Mouse (Mus musculus) right cerebral cortex, postnatal 36 days (tissue): ENCODE measurements around the gene Zfp11.
"Not testable (repeated sequence)": the region's sequence is repeated elsewhere in the genome, so short reads cannot be mapped to it uniquely, and the experiment has no call there.

Experiments
- DNase-seq, 2 experiments: peaks; one replicate each; pipeline ENCODE4 v3.0.0; 2022; ENCODE audit warnings: low spot score in 2 of 2, mixed read lengths in 1 of 2

Zfp11 gene

DNA sequence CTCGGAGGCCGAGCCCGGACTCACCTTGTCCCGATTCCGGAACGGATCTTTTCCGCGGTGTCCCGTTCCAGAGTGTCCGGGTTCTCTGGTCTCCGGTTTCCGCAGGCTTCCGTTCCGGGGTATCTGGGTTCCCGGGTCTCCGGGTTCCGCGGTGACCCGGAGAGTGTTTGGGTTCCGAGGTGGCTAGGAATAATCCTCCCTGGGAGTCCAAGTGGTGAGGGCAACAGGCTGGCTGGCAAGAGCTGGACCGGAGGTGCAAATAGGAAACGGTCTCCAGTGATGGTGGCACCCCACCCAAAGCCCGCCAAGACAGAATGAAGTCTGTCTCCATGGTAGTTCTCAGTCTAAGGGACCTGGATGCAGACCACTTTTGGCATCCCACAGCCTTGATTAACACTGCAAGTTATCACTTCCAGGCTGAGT is at the start of gene Zfp11:
Zfp11 (minus strand) TSS at position 64 of the 423 bp plus-strand sequence.
- peak in 1 of 2 experiments; percentile 52 for DNase-seq

DNA sequence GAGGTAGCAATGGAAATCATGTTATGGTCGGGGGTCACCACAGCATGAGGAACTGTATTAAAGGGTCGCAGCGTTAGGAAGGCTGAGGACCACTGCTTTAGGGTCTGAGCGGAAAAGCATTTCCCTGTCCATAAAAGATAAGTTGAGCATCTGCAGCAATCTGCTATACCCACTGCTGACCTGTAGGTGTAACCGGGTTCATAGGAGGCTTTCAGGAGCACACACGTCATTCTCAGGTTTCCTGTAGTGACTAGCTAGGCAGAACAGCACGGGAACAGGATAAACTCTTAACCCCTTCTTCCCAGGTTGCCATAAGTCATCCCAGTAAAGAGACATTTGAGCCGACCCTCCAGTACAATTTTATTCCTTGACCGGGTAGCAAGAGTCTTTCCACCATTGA is 47.1 kb upstream of the Zfp11 start:
- DNase-seq, result no peak

DNA sequence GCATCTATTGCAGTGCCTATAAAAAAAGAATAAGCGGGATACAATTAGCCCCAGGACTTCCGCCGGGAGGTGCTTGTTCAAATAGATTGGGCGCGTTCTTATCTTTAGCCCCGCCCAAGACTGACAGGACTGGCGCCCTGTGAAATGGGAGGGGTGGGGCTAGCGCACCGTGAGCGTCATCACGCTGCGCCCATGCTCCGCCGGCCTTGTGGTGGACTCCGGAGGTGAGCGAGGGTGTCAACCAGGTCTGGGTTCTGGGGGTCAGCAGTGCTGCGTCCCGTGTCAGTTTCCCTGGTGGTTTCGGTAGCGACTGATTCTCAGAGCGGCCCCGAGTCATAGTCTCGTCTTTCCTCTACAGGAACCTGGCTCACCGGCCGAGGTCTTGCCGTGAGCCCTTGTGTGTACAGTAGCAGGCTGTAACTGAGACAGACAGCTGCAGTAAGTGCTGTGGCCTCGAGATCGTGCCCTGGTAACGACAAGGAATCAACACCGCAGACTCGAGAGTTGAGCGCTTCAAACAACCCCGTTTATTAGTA is 45.5 kb upstream of the Zfp11 start, which contains the start of gene Mrps17:
Mrps17 (plus strand) TSS at position 172 of the 536 bp plus-strand sequence.
- DNase-seq, result peak; percentile 89 to 92

DNA sequence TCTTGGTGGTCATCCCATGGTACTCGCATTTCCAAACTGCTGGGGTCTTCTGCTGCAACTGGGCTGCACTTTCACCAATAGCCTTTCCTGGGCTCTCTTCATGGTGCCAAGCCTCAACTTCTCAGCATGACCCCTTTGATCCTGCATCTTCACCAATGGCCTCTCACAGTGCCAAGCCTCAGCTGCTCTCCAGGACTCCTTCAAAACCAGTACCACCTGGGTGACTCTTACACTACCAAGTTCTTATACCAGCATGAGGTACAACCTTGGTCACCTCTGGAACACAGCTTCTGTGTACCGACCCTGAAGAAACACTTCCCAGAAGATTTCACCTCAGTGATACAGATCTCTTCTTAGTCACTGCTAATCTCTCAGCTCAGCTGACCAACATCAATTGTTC is 38.5 kb upstream of the Zfp11 start, which contains the start of gene Sept14:
Sept14 (minus strand) TSS at position 101 of the 400 bp plus-strand sequence.
- DNase-seq, result no peak

DNA sequence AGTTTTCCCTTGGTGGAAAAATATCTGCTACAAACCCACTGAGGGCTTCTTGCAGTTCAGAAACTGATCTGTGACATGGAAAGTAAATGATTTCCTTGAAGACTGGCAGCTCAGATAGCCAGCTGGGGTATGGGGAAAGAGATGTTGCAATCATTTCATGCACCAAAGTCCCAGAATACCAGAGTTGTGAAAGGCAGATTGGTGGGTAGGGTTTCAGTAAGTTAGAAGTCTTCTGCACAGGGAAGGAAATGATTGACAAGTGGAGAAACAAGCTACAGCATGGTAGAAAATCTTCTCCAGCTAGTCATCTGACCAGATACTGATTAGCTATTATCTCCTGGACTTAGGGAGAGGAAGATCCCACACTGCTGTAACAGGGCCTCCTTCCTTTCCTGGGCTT is 33.5 kb upstream of the Zfp11 start:
- no peak for DNase-seq

DNA sequence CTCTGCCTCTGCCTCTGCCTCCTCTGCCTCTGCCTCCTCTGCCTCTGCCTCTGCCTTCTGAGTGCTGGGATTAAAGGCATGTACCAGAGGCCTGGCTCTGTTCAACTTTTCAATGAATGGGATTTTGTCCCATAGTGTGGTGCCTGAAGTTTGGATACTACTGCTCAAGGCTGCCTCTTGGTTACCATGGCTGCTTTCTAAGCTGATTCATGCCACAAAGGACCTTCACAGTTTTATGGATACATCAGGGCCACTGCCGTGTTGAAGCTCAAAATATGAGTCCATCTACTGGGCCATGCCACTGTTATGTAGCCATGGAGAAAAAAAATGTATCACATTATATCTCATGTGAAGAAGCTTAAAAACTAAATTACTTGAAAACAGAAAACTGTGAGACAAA is 31.8 kb upstream of the Zfp11 start:
- no peak for DNase-seq

DNA sequence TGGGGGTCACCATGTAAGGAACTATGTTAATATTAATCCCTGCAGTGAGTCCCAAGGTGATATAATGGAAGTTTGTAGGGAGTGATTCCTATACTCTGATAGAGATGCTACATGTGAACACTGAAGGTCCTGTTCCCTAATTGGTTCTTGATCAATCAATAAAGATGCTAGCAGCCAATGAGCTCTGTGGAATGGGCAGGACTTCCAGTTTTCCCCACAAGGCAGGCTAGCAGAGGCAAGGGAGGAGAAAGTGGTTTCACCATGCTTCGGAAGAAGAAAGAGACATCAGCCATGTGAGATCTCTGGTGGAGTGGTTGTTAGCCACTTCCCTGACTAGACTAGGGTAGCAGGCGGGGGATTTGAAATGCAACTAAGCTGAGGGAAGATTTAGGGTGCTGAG is 30.6 kb upstream of the Zfp11 start:
- no peak for DNase-seq

DNA sequence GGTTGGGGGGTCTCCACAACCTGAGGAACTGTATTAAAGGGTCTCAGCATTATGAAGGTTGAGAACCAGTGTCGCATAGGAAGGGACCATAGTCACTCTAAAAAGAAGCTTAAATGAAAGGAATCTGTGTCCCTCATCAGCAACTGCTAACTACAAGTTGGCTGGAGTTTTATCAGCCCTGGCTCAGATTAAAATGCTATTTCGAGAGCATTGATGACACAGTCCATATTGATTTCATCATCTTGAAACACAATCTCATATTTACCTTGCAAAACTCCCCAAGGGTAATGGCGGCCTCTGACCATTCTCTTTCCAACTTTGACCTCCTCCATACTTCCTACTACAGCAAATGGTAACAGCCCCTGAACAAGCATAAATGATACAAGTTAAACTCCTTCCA is 20.6 kb upstream of the Zfp11 start:
- DNase-seq, result no peak

DNA sequence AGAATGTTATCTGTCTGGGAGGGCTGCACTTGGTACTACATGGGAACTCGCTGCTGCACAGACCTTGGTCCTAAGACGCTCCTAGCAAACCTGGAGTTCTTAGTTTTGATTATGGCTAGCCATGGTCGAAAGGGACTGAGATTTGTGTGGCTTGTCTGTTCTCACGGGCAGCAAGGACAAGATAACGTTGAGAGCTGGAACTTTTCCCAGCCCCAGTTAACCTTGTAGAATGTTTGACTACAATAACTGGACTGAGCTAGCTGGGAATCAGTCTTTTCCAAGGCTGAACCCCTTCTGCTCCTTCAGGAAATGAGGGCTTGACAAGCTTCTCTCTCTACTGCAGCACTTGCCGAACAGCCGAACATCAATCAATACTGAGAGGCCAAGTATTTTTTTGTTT is 17.7 kb upstream of the Zfp11 start:
- no peak for DNase-seq

DNA sequence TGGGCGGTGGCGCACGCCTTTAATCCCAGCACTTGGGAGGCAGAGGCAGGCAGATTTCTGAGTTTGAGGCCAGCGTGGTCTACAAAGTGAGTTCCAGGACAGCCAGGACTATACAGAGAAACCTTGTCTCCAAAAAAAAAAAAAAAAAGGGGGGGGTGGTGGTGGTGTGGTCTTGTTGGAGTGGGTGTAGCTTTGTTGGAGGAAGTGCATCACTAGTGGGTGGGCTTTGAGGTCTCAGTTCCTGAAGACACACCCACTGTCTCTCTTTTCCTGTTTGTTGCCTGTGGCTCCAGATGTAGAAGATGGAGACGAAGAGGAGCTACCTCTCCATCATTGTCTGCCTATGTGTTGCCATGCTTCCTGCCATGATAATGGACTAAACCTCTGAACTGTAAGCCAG is 15.2 kb upstream of the Zfp11 start:
- DNase-seq, result not testable (repeated sequence)

DNA sequence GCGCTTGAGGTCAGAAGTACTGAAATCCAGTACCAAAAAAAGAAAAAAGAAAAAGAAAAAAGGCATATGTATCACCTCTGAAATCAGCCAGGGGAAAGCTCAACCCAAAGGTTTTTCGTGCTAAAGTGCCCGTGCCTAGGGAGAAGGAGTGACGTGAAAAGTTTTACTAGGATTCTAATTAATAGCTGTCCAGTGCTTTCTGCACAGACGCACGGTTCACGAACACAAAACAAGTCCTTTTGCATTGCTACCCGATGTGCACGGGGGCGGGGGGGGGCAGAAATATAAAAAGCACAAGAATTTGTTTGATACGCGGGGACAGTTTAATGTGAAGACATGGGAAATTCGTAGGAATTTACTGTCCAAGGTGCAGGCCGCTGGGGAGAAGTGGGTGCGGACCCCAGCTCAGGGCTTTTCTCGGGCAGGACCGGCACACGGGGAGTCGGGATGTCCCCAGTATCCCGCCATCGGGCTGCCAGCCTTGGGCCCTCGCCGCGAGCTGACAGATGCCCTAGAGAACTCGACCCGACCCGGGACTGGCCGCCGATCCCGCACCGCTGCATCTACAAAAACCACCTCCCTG is 355 bp downstream of the Zfp11 start:
- peak in 1 of 2 experiments; percentile 66 for DNase-seq

DNA sequence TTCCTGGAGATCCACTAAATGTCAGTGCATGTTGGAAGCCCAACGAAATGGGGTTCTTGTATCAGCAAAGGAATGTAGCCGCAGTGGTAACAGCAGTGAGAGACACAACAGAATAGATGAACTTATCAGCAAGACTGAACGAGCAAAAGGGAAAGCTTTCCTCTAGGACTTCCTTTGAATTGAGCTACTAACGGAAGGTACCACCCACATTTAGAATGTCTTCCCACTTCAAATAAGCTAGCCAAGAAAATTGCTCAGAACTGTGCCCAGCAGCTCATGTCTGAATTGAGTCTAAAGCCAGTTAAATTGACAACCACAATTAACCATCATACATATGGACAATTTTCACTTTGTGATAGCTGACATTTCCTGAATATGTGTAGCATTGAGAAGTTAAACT is 2.0 kb downstream of the Zfp11 start:
- no peak for DNase-seq

DNA sequence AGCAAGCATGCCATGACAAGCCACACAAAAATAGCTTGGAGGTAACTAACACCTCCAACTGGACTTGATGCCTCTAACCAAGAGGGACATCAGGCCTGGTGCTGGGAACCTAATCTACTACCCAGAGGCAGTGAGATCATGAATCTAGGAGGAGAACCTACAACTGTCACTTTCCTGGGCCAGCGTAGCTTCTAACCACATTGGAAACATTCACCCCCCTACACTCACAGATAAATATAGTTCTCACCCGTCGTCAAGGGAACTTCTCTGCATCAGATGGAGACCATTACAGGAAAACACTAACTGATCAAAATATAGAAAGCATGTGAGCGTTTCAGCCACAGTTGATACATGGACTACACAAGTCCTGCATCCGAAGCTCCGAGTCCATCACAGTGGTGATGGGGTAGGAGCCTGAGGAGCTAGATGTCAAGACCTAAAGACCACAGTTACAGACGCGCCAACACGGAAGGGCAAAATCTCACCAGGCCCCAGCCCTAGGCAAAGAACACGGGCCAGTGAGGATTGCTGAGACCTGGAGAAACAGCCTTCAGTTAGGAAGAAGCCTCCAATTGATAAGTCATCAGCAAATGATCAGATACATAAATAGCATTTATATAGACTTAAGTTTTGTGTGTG is 3.5 kb downstream of the Zfp11 start:
- DNase-seq, result no peak

DNA sequence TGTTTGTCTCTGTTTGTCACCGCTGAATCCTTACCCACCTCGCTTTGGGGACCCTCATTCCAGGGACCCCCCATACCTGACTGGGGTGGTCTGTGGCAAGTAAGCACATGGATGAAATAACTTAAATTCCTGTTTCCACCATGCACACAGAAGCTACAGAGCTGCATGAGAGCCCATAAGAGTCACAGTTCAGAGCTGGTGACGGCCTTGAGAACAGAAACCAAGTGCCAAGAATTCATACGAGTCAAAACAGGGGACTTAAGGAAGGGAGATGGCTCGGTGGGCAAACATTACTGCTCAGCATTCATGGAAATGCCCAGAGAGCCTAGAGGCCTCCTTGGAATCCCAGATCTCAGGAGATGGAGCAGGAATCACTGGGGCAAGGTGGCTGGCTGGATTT is 5.8 kb downstream of the Zfp11 start:
- DNase-seq, result no peak

DNA sequence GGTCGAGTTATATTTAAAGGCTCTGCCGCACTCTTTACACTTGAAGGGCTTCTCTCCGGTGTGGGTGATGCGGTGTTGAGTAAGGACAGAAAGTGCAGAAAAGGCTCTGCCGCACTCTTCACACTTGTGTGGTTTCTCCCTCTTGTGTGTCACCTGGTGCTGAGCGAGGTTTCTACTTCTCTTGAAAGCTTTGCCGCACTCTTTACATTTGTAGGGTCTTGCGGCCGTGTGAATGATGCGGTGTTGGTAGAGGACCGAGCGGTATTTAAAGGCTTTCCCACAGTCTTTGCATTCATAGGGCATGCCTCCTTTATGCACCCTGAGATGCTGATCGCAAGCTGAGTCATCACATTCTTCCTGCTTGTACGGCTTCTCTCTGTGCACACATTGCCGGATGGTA is 12.0 kb downstream of the Zfp11 start:
- DNase-seq, result no peak

DNA sequence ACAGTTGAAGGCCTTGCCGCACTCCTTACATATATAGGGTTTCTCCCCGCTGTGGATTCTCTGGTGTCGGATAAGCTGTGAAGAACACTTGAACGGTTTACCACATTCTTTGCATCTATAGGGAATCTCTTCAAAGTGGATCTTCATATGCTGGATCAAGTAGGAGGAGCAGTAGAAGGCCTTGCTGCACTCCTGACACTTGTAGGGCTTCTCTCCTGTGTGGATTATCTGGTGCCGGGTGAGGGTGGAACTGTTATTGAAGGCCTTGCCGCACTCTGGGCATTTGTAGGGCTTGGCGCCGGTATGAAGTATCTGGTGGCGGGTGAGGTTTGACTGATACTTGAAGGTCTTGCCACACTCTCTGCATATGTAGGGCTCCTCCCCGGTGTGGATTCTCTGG is 12.9 kb downstream of the Zfp11 start:
- DNase-seq, result no peak

DNA sequence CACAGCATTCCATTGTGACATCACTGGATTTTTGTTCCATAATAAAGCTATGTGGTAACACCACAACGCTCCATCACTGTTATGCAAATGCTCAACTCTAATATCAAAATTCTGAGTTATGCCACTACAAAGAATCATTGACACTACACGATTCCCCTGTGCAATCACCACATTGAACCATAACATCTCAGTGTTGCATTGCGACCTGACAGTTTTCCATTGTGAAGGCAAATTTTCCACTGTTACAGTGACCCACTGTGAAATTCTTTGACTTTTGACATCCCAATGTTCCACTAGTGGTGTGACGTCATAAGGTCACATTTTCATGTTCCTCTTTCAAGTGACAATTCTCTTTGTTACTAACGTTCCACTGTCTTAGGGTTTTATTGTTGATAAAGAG is 19.0 kb downstream of the Zfp11 start:
- DNase-seq, result no peak

DNA sequence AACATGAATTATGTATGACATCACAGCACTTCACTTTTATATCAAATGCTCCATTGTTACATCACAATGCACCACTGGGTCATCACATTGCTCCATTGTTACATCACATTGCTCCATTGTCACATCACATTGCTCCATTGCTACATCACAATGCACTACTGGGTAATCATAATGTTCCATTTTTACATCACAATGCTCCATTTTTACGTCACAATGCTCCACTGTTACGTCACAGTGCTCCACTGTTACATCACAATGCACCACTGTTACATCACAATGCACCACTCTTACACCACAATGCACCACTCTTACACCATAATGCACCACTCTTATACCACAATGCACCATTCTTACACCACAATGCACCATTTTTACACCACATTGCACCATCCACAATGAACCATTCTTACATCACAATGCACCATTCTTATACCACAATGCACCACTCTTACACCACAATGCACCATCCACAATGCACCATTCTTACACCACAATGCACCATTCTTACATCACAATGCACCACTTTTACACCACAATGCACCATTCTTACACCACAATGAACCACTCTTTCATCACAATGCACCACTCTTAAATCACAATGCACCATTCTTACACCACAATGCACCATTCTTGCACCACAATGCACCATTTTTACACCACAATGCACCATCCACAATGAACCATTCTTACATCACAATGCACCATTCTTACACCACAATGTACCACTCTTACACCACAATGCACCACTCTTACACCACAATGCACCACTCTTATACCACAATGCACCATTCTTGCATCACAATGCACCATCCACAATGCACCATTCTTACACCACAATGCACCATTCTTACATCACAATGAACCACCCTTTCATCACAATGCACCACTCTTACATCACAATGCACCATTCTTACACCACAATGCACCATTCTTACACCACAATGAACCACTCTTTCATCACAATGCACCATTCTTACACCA is 37.3 kb downstream of the Zfp11 start:
- DNase-seq, result not testable (repeated sequence)

DNA sequence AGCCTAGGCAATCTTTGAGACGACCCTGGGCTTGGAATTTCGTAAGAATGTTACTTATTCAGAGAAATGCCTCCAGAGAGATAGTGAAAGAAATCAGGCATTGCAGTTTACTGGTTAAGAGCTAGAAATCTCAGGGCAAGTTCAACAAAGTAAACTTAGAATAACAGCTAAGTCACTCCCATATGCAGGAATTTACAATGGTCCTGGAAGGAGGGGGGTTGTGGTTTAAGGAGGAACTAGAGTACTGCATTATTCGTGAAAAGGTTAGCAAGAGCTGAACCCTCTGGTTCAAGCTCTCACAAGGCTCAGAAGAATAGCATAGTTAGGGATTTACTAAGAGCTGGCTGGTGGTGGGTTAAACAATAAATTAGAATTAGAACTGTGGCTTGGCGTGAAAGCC is 43.3 kb downstream of the Zfp11 start:
- not testable (repeated sequence) for DNase-seq

DNA sequence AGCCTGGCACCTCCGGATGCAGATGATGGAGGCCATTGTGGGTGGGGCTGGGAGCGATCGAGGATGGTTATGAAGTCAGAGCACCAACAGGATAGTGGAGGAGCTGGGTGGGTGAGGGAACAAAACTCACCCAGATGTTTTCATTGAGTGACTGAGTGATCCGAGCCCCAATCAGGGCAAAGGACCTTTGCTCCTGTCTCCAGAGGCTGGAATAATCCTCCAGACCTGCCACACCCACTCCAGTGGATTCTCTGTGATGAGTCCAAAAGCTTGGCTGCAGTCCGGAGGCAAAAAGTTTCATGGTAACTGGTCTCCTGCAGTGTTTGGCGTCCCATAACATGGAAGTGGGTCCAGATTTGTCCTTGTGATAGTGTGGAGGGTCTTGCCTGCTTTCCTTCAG is 43.8 kb downstream of the Zfp11 start:
- no peak for DNase-seq

DNA sequence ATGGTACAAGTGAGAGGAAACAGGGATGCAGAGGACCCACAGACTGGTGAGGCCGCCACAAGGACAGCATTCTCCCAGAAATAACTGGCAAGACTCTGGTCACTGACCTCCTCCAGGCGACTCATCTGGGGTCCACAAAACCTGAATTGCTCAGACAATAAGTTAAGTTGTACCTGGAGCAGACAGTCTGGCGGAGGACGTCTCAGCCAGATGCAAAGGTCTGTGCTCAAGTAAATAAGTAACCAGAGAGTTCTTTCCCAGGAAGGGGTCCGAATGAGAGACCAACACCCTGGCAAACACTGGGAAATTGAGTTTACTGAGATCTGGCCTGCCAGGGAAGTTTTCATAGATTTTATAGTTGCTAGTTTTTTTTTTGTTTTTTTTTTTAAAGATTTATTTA is 48.5 kb downstream of the Zfp11 start:
- DNase-seq, result no peak

DNA sequence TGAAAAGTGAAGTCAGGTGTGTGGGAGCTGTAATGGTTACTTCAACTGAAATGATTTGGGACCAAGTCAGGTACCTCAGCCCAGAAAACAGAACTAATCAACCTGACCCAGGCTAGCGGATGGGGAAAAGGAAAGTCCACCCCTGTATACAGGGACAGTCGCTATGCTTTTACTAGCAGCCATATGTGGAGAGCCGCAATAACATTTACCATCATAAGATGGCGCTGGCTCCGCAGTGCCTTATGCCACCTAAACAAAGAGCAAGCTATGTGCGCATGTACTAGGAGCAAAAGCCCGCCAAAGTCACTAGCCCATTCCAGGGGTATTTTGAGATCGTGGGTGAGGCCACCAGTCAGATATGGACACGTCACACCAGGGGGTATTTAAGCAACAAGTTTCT is 49.3 kb downstream of the Zfp11 start:
- DNase-seq, result not testable (repeated sequence)
